Mouse (Mus musculus): ENCODE measurements at regions not wholly inside any gene's neighbourhood (a gene's known extent, or its start where the extent isn't known, plus 50 kb on each side); places are given as distances from the start of the nearest gene placed in this dataset.

GRCm38 (mm10) chr4:89523423-89524259 is 155.6 kb upstream of the Dmrta1 start:
- TF ChIP-seq CTCF (conservative IDR thresholded peaks at IDR 0.05; ENCODE audit: insufficient read depth, insufficient read length, low read depth, low read length) = no peak
- no peak for TF ChIP-seq POLR2A (IDR thresholded peaks at IDR 0.05; ENCODE audit: low read depth, low read length)

Measured in kidney, adult 2 months (tissue).